Mouse (Mus musculus): ENCODE data around the gene Tgm2. TPM values are rescaled to one million over a fixed set of nuclear protein-coding genes. Genes with fewer than 3 reads are reported as not detected.

Gene Tgm2
- 10.1 and 12.4 TPM in 2 replicates for polyA plus RNA-seq (2015; fragmentation: Nextera tagmentation; extraction: Ambion mirVana)

- H3K9ac ChIP-seq: no peak within 1 kb of the TSS
These were observed at the start of gene Tgm2 for GRCm38 (mm10) chr2:158146223-158146622. Tgm2 (minus strand) TSS chr2:158146436.

DNA sequence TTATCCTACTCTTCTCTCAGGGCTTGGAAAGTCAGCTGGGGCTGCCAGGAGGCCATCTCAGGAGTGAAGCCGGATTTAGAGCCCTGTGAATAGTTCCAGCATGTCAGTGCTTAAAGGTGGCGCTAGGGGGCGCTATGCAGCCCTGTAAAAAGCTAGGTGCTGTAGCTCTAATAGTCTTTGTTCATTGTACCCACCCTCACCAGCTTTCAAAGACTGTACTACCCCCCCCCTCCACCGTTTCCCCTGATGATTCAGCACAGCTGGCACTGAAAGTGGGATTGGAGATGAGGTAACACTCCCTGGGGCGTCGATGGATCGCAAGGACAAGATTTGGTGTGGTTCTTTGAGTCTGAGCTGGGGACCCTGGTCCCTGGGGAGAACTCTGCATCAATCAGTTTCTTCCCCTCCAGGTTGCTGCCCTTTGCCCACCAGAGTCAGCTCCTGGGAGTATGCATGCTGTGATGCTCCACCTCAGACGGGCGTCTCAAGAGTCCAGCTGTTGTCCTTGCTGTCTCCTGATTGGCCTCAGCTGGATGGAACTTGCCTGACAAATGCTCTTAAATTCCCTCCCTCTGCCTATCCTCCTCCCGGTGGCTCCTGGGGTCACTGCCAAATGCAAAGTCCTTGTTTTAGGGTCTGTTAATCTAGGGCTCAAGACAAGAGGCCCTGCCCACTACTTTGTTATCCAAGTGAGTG, 48.9 kb upstream of the Tgm2 start:
- Histone ChIP-seq H3K4me1 (peaks cover 26% of the 10 kb centered on the region), H3K9me3 (no peaks in the 10 kb centered on the region), H3K9ac (no peak overlapping the region), H3K27me3 (replicated peaks) (no peaks in the 10 kb centered on the region), H3K4me3 (no peak overlapping the region), H3K27ac (peak overlapping the region; percentile 80), H3K36me3 (replicated peaks) (no peaks in the 10 kb centered on the region), H3K4me2 (no peak overlapping the region)
- ATAC-seq (replicated peaks): no peak
- 15% methylated on average over 10 of the region's 10 CpGs for WGBS

More at GRCm38 (mm10) chr2:158146223-158146622, at the start of gene Tgm2:
- Histone ChIP-seq H3K4me1 (peaks cover 6% of the 10 kb centered on the region; the same call in 1 of the 2 replicates), H3K27me3 (replicated peaks) (peaks cover 5% of the 10 kb centered on the region; the same call in 1 of the 2 replicates), H3K9me3 (no peaks in the 10 kb centered on the region), H3K4me3 (peak within 1 kb of the TSS; percentile 24), H3K27ac (no peak within 1 kb of the TSS), H3K36me3 (replicated peaks) (no peaks in the 10 kb centered on the region), H3K4me2 (peak within 1 kb of the TSS; percentile 51)
- ATAC-seq (replicated peaks): 0 out of 2 replicates have a peak, but pooled peaks have one; percentile 48
- 1% methylated on average over 33 of the region's 33 CpGs for WGBS

DNA sequence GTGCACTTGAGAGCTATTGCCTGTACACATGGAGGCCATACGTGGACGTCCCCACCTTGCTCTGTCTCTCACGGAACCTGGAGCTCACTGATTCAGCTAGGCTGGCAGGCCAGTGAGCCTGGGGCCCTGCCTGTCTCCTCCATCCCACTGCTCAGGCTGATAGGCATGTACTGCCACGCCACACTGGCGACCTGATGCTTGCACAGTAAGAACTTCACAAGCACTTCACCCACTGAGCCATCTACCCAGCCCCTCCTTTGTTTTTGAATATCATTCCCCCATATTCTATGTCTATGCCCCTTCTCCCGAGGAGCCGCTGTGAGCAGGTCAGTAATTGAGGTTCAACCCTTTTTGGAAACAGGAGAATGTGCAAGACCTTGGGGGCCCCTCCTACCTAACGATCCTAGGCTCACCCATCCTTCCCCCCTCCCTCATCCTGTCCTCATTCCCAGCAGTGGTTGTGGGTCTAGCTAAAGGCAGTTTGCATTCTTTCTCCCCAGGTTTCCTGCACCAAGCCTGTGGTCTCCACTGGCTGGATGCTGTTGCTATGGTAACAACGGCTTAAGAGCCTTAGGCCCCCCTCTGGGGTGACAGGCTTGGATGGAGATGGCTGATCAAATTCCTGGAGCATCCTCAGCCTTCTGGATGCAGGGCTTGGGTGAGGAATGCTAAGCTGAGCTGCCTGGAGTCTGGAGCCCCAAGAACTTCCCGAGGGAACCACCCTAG, 47.5 kb upstream of the Tgm2 start:
- no peak overlapping the region for H3K9ac ChIP-seq
- WGBS: 9% methylated on average over 10 of the region's 10 CpGs

GRCm38 (mm10) chr2:158191098-158191497, 44.9 kb upstream of the Tgm2 start:
- no peak overlapping the region for H3K27ac ChIP-seq
- WGBS: 68% methylated on average over 7 of the region's 7 CpGs
- H3K4me1 ChIP-seq: peaks cover 26% of the 10 kb centered on the region
- H3K4me3 ChIP-seq: no peak overlapping the region
- H3K9me3 ChIP-seq: no peaks in the 10 kb centered on the region
- ATAC-seq (replicated peaks): no peak
- no peak overlapping the region for H3K9ac ChIP-seq
- H3K36me3 ChIP-seq (replicated peaks): no peaks in the 10 kb centered on the region
- no peaks in the 10 kb centered on the region for H3K27me3 ChIP-seq (replicated peaks)
- H3K4me2 ChIP-seq: no peak overlapping the region

More for the DNA sequence above, 47.5 kb upstream of the Tgm2 start:
- H3K4me1 ChIP-seq: peaks cover 26% of the 10 kb centered on the region
- ATAC-seq (replicated peaks): peak; percentile 73
- H3K4me2 ChIP-seq: peak overlapping the region; percentile 8; the same call in 1 of the 2 replicates
- no peak overlapping the region for H3K4me3 ChIP-seq
- H3K36me3 ChIP-seq (replicated peaks): no peaks in the 10 kb centered on the region
- no peaks in the 10 kb centered on the region for H3K9me3 ChIP-seq
- peak overlapping the region; percentile 80 for H3K27ac ChIP-seq
- no peaks in the 10 kb centered on the region for H3K27me3 ChIP-seq (replicated peaks)

DNA sequence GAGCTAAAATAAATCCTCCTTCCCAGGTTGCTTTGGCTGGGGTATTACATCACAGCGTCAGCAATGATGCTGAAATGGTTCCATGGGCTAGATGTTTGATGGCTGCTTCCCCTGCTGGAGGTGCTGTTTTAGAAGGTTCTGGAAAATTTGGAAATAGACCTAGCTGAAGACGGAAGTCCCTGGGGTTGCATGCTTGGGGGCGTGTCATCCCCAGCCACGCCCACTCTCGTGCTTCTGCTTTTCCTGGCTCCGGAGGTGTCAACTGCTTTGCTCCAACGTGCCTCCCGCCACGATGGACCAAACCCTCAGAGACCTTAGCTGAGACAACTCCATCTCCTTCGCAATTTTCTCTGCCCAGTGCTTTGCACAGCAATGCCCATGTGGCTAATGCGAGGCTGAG, 43.2 kb upstream of the Tgm2 start:
- H3K4me3 ChIP-seq: no peak overlapping the region
- 85% methylated on average over 11 of the region's 11 CpGs for WGBS
- ATAC-seq (replicated peaks): no peak
- no peak overlapping the region for H3K4me2 ChIP-seq
- H3K9me3 ChIP-seq: no peaks in the 10 kb centered on the region
- H3K36me3 ChIP-seq (replicated peaks): no peaks in the 10 kb centered on the region
- H3K4me1 ChIP-seq: peaks cover 17% of the 10 kb centered on the region
- H3K27me3 ChIP-seq (replicated peaks): no peaks in the 10 kb centered on the region
- no peak overlapping the region for H3K9ac ChIP-seq
- no peak overlapping the region for H3K27ac ChIP-seq

GRCm38 (mm10) chr2:158186206-158186871, 40.1 kb upstream of the Tgm2 start:
- 63% methylated on average over 11 of the region's 11 CpGs for WGBS
- no peak overlapping the region for H3K9ac ChIP-seq
- no peak for ATAC-seq (replicated peaks)
- no peak overlapping the region for H3K4me3 ChIP-seq
- peaks cover 8% of the 10 kb centered on the region; the same call in 1 of the 2 replicates for H3K4me1 ChIP-seq
- H3K4me2 ChIP-seq: no peak overlapping the region
- H3K27me3 ChIP-seq (replicated peaks): no peaks in the 10 kb centered on the region
- H3K36me3 ChIP-seq (replicated peaks): no peaks in the 10 kb centered on the region
- 0 out of 2 replicates have a peak overlapping the region, but pooled peaks have one; percentile 4 for H3K27ac ChIP-seq
- no peaks in the 10 kb centered on the region for H3K9me3 ChIP-seq

GRCm38 (mm10) chr2:158183266-158183665, 37.0 kb upstream of the Tgm2 start:
- no peak overlapping the region for H3K4me2 ChIP-seq
- no peak overlapping the region for H3K4me3 ChIP-seq
- ATAC-seq (replicated peaks): no peak
- 90% methylated on average over 8 of the region's 8 CpGs for WGBS
- peaks cover 20% of the 10 kb centered on the region for H3K4me1 ChIP-seq
- no peaks in the 10 kb centered on the region for H3K36me3 ChIP-seq (replicated peaks)
- H3K9ac ChIP-seq: no peak overlapping the region
- no peak overlapping the region for H3K27ac ChIP-seq
- no peaks in the 10 kb centered on the region for H3K27me3 ChIP-seq (replicated peaks)
- no peaks in the 10 kb centered on the region for H3K9me3 ChIP-seq

- H3K4me2 ChIP-seq: no peak overlapping the region
- 43% methylated on average over 6 of the region's 6 CpGs for WGBS
- peak overlapping the region; percentile 64 for H3K27ac ChIP-seq
- no peaks in the 10 kb centered on the region for H3K36me3 ChIP-seq (replicated peaks)
- no peak overlapping the region for H3K9ac ChIP-seq
- no peak for ATAC-seq (replicated peaks)
- no peaks in the 10 kb centered on the region for H3K27me3 ChIP-seq (replicated peaks)
- no peak overlapping the region for H3K4me3 ChIP-seq
- no peaks in the 10 kb centered on the region for H3K9me3 ChIP-seq
- H3K4me1 ChIP-seq: peaks cover 27% of the 10 kb centered on the region
These were observed 35.7 kb upstream of the Tgm2 start for GRCm38 (mm10) chr2:158181932-158182331.

- Histone ChIP-seq H3K27me3 (replicated peaks) (no peaks in the 10 kb centered on the region), H3K9ac (no peak overlapping the region), H3K36me3 (replicated peaks) (no peaks in the 10 kb centered on the region), H3K4me1 (peaks cover 27% of the 10 kb centered on the region), H3K27ac (no peak overlapping the region), H3K4me3 (no peak overlapping the region), H3K9me3 (no peaks in the 10 kb centered on the region), H3K4me2 (no peak overlapping the region)
- ATAC-seq (replicated peaks): no peak
- 40% methylated on average over 9 of the region's 9 CpGs for WGBS
These were observed 34.6 kb upstream of the Tgm2 start for GRCm38 (mm10) chr2:158180797-158181196.

- Histone ChIP-seq H3K4me1 (peaks cover 27% of the 10 kb centered on the region), H3K4me3 (peak overlapping the region; percentile 18; the same call in 1 of the 2 replicates), H3K9ac (no peak overlapping the region; the same call in 1 of the 2 replicates), H3K9me3 (no peaks in the 10 kb centered on the region), H3K27me3 (replicated peaks) (no peaks in the 10 kb centered on the region), H3K27ac (no peak overlapping the region), H3K36me3 (replicated peaks) (no peaks in the 10 kb centered on the region), H3K4me2 (peak overlapping the region; percentile 42)
- no peak for ATAC-seq (replicated peaks)
- 15% methylated on average over 18 of the region's 18 CpGs for WGBS
These were observed 33.3 kb upstream of the Tgm2 start for GRCm38 (mm10) chr2:158179370-158180111.

DNA sequence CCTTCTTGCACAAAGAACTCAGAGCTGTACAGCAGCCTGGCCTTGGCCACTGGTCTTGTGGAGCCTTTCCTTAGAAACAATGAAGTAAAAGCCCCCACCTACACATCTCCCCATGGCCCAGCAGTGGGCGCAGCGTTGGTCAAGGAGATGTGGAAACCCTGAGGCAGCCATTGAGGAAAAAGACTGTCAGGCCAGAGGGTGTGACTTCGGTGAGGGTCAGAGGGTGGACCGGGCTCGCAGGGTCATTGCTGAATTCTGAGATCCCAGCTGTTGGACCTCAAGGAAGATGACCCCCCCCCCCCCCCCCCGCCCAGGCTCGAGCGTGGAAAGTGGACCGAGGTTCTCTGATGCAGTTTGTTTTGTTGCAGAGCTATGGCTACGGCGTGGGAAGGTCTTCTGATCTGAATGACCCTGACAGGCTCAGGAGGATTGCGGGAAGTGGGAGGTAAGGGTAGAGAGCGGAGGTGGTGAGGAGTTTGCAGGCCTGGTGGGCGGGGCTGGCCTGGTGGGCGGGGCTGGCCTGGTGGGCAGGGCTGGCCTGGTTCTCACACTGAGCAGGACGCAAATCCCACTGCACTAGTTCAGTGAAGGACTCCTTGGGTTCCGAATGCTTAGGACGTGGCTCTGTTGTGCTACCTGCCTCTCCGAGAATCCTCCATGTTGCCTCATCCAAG, 32.6 kb upstream of the Tgm2 start:
- Histone ChIP-seq H3K4me3 (peak overlapping the region; percentile 18), H3K27me3 (replicated peaks) (no peaks in the 10 kb centered on the region), H3K4me1 (peaks cover 27% of the 10 kb centered on the region), H3K36me3 (replicated peaks) (no peaks in the 10 kb centered on the region), H3K4me2 (peak overlapping the region; percentile 42), H3K9ac (no peak overlapping the region; the same call in 1 of the 2 replicates), H3K27ac (no peak overlapping the region), H3K9me3 (no peaks in the 10 kb centered on the region)
- 18% methylated on average over 16 of the region's 19 CpGs for WGBS
- 0 out of 2 replicates have a peak, but pooled peaks have one; percentile 53 for ATAC-seq (replicated peaks)

Data from midbrain, embryonic 15.5 days (tissue).